Mouse (Mus musculus) megakaryocyte, embryonic 14.5 days (primary cell): ENCODE results near the gene Snx29.

Source experiments
- FLI1 ChIP-seq: IDR thresholded peaks from 2 replicates; pipeline ENCODE4 v1.6.1; 2012; ENCODE audit warnings: low read length, inconsistent platforms, mixed read lengths
- GATA1 ChIP-seq: IDR thresholded peaks from 3 replicates; pipeline ENCODE4 v1.6.1; 2012; ENCODE audit warnings: mixed read lengths, low read length, inconsistent platforms, borderline replicate concordance

- no peak for TF ChIP-seq GATA1
- TF ChIP-seq FLI1, result no peak
Measured at GRCm38 (mm10) chr16:11518803-11519498, 196.2 kb downstream of the Snx29 start.
